Mouse (Mus musculus) effector memory CD4-positive, alpha-beta T cell, adult 5 months (primary cell): ENCODE results near the gene Rdm1. TPM values are rescaled to one million over a fixed set of nuclear protein-coding genes. Genes with fewer than 3 reads are reported as not detected.

Experiments used
- polyA plus RNA-seq: library from polyadenylated mRNA; unstranded; fragments of 100-300 nt; shearing (Covaris generic); gene quantifications from one replicate; pipeline ENCODE4 v1.2.1, GENCODE M21; 2017

The Rdm1 gene
- 41.2 TPM for polyA plus RNA-seq

DNA sequence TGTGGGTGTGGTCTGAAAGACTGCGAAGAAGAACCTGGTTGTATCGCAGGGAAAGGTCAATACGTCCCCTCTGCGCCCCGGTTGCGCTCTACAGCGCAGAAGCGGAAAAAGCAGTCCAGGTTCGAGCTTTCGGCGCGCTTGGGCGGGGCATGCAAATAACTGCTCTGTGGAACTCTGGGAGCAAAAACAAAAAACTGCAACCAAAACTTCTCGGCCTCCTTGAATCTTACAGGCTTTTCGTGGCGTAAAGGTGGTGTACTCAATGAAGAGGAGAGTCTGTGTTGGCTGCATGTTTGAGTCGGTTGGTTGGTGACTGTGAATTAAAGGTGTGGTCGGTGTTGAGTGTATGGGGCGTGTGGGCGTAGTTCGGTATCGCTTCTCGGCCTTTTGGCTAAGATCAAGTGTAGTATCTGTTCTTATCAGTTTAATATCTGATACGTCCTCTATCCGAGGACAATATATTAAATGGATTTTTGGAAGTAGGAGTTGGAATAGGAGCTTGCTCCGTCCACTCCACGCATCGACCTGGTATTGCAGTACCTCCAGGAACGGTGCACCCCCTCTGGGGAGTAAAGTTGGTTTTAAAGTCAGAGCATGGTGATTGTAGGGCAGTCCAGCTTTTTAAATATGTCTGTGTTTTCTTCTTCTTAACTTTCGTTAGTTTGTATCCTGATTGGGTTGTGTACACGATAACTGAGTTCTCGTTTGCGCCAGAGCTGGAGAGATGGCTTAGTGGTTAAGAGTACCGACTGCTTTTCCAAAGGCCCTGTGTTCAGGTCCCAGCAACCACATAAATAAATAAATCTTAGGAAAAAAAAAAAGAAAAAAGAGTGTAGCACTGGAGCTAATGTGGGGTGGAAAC is at the start of gene Rdm1:
TSS of gene Rdm1 (plus strand) at position 201 of the 862 bp plus-strand sequence.

GRCm38 (mm10) chr11:101582054-101583035 is 44.6 kb upstream of the Rdm1 start, which contains the start of gene Tmem106a:
Tmem106a (plus strand) TSS chr11:101582242.

GRCm38 (mm10) chr11:101599156-101599555 is 27.8 kb upstream of the Rdm1 start, which contains the start of gene Gm11634:
Gm11634 (minus strand) TSS chr11:101599256.

DNA sequence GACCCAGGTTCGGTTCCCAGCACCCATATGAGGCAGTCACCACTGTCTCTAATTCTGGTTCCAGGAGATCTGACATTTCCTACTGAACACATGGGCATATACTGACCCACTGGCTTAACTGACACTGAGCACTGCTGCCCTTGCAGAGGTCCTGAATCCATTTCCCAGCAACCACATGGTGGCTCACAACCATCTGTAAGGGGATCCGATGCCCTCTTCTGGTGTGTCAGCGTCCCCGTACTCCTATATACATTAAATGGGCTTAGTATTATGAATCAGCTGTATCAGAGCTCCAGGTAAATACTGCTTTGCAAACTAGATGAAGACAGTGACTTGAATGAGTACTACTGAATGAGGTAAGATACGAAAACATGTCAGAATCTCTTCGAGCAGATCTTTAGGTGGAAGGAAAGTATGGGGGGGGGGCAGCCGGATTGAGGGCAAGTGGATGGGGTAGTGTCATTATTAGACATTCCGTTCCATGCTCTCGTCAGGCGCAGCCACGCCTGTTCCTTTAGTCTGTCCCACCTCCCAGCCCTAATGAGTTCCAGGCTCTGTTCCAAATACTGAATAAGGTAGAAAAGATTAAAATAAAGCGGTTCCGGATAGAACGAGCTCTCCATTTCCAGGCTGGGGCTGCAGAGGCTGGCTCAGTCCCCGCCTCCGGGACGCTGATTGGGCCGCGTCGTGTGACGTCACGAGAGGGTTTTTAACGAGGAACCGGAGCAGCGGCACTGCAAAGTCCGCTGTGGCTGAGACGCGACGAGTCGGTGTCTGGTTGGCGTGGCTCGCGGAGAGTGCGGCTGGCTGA is 38.0 kb downstream of the Rdm1 start, which contains the start of gene Arl4d:
TSS of gene Arl4d (plus strand) at position 717 of the 811 bp plus-strand sequence.

Other genes with a start within 250 kb of the Rdm1 start
- gene Aarsd1, start 209.6 kb upstream of the Rdm1 start, polyA plus RNA-seq = 28.2 TPM
- 1.2 TPM for gene Gm27029, start 202.4 kb upstream of the Rdm1 start, polyA plus RNA-seq
- 29.7 TPM for gene Rundc1, start 202.1 kb upstream of the Rdm1 start, polyA plus RNA-seq
- gene Ptges3l, start 201.9 kb upstream of the Rdm1 start, polyA plus RNA-seq = 4.1 TPM
- 282 TPM for gene Rpl27, start 184.9 kb upstream of the Rdm1 start, polyA plus RNA-seq
- 106 TPM for gene Ifi35, start 178.8 kb upstream of the Rdm1 start, polyA plus RNA-seq
- gene Rnd2, start 162.2 kb upstream of the Rdm1 start, polyA plus RNA-seq = 0.36 TPM
- 0.80 TPM for gene Vat1, start 161.0 kb upstream of the Rdm1 start, polyA plus RNA-seq
- gene Brca1, start 75.2 kb upstream of the Rdm1 start, polyA plus RNA-seq = 2.3 TPM
- 134 TPM for gene Nbr1, start 75.0 kb upstream of the Rdm1 start, polyA plus RNA-seq
- gene Tmem106a, start 45.0 kb upstream of the Rdm1 start, polyA plus RNA-seq = 9.4 TPM
- not detected for gene Gm11634, start 27.9 kb upstream of the Rdm1 start, polyA plus RNA-seq
- 4.8 TPM for gene Arl4d, start 38.3 kb downstream of the Rdm1 start, polyA plus RNA-seq
- gene Dhx8, start 105.7 kb downstream of the Rdm1 start, polyA plus RNA-seq = 52.7 TPM
- not detected for gene Etv4, start 158.2 kb downstream of the Rdm1 start, polyA plus RNA-seq